Mouse (Mus musculus) spleen, embryonic (tissue): ENCODE measurements at regions not wholly inside any gene's neighbourhood (a gene's known extent, or its start where the extent isn't known, plus 50 kb on each side); places are given as distances from the start of the nearest gene placed in this dataset.

Source experiments
- CTCF ChIA-PET: fragments of 350-600 bp; sonication (Branson Sonifier 250); formaldehyde crosslinking; loops from one replicate; lab custom pipeline; 2022; lab: Charles Lee

DNA sequence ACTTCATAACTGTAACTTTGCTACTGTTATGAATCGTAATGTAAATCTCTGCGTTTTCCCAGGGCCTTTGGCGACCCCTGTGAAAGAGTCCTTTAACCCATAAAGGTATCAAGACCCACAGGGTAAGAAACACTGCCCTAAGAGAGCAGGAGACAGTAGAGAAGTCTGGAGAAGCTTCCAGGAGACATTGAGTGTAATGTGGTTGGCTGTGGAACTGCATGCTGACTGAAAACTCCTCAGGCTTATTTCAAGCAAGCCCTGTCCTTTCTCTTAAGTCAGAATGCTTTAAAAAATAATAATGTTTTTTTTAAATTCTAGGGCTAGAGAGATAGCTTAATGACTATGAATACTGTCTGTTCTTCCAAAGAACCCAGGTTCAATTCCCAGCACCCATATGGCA, 71.9 kb upstream of the Frmd6 start:
- CTCF ChIA-PET: no interaction called here

DNA sequence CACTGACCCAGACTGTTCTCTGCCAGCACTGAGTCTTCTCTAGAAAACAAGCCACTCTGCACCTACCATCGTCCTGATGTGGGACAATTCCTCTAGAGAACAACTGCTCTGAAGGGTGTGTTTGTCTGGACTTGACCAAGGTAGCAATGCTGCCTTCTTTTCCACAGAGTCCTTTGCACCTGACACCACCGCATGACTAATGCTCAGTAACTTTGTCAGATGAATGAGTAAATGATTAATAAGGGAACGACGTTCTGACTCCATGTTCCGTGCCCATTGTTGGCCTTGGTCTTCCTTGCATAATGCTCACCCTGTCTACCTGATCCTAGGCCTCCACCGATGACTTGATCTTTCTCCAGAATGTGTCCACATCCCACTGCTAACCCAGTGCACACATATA, 67.2 kb upstream of the Frmd6 start:
- CTCF ChIA-PET: no interaction called here

DNA sequence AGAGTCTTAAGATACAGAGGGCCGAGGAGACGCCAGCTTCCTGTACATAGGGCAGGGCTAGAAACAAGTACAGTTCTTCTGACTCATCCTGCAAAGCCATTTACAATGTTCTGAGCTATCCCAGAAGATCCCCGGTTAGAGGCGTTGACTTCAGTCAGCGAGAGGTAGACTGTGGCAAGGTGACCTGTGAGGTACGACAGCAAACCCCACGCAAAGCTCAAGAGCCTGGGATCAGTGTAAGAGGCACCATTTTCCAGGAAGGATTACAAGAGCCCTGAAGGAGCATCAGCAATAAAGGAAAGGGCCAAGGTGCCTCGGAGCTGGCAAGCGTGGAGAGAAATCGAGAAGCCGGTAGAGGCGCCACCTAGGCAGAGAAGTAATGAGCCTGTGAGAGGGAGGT, 61.8 kb upstream of the Frmd6 start:
- CTCF ChIA-PET: no interaction called here

GRCm38 (mm10) chr12:70766319-70766718, 59.0 kb upstream of the Frmd6 start:
- CTCF ChIA-PET: no interaction called here

GRCm38 (mm10) chr12:70767959-70768358, 57.4 kb upstream of the Frmd6 start:
- CTCF ChIA-PET: no interaction called here

DNA sequence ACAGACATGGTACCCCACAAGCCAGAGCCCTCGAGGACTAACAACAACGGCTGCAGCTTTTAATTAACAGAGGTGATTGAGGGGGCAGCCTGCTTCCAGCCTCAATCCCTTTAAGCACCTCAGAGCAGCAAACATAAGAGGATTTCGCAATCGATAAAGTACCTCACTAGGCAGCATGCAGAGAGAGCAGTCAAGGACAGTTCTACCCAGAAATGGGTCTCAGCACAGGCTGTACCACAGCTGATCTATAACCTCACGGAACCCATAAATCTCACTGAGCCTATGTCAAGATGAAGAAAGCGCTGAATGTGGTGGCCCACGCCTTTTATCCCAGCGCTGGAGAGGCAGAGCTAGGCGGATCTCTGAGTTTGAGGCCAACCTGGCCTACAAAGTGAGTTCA, 56.6 kb upstream of the Frmd6 start:
- CTCF ChIA-PET: no interaction called here

DNA sequence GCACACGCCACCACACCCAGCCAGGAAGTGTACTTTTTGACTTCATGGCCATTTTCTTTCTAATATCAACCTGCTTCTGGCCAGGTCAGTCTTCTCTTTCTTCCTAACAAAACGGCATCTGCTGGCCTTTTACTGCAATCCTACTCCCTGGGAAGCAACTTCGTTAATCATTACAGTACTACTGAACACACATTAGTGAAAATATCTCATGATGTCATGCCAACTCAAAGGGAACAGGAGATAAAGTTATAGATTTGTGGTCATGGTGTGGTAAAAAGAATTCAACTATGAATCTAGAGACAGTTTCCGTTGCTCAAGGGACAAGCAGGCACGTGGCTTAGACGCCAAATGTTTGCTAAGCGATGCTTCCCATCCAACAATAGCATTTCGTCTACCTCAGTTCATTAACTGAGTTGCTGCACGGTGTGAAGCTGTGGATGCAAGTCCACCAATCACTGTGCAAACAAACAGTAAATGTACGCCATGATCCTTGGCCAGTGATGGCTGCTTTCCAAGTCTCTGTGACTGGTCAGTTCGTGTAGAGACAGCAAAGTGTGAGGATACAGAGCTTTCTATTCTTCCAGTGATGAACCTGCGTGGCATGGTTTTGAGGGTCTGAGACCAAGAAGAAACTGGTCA, 55.7 kb upstream of the Frmd6 start:
- CTCF ChIA-PET: no interaction called here

- CTCF ChIA-PET: no interaction called here
Observed at GRCm38 (mm10) chr12:70774006-70774405, 51.3 kb upstream of the Frmd6 start.

- CTCF ChIA-PET: no interaction called here
Observed at GRCm38 (mm10) chr12:70774816-70775591, 50.3 kb upstream of the Frmd6 start.
